Mouse (Mus musculus) layer of hippocampus, postnatal 36 days (tissue): ENCODE results near the gene Itgb1bp1. TPM values are rescaled to one million over a fixed set of nuclear protein-coding genes. Genes with fewer than 3 reads are reported as not detected.

Experiments
- DNase-seq, 2 experiments: peaks; one replicate each; pipeline ENCODE4 v3.0.0; 2022
- total RNA-seq, 2 experiments: library from RNA; stranded (reverse); gene quantifications; 2 replicates each; pipeline ENCODE4 v1.2.3; 2021

The Itgb1bp1 gene
- total RNA-seq, 2 experiments from 2014 or later = 43.5 to 45.3 TPM

- no peak for DNase-seq
Observed at GRCm38 (mm10) chr12:21301324-21301723, 15.2 kb upstream of the Itgb1bp1 start.

GRCm38 (mm10) chr12:21298856-21299255 lies 12.8 kb upstream of the Itgb1bp1 start:
- DNase-seq = no peak

- DNase-seq = no peak
Observed at GRCm38 (mm10) chr12:21289651-21290050, 3.6 kb upstream of the Itgb1bp1 start.

- no peak for DNase-seq
Observed at GRCm38 (mm10) chr12:21288716-21289395, 2.8 kb upstream of the Itgb1bp1 start.

- no peak for DNase-seq
Observed at GRCm38 (mm10) chr12:21286712-21287650, 897 bp upstream of the Itgb1bp1 start.

- DNase-seq = no peak
Observed at GRCm38 (mm10) chr12:21285508-21286242, 409 bp downstream of the Itgb1bp1 start.

- no peak for DNase-seq
Observed at GRCm38 (mm10) chr12:21284761-21285441, 1.2 kb downstream of the Itgb1bp1 start, which contains the start of gene Cpsf3. Gene Cpsf3, plus strand, starts transcription at chr12:21285391.

GRCm38 (mm10) chr12:21277352-21277864 lies 8.7 kb downstream of the Itgb1bp1 start:
- no peak for DNase-seq

- no peak for DNase-seq
Observed at GRCm38 (mm10) chr12:21274446-21274845, 11.6 kb downstream of the Itgb1bp1 start.

- DNase-seq = no peak
Observed at GRCm38 (mm10) chr12:21268083-21268616, 17.9 kb downstream of the Itgb1bp1 start.

- no peak for DNase-seq
Observed at GRCm38 (mm10) chr12:21266784-21267098, 19.3 kb downstream of the Itgb1bp1 start.

- peak; percentile 52 to 61 for DNase-seq
Observed at GRCm38 (mm10) chr12:21265946-21266783, 19.9 kb downstream of the Itgb1bp1 start.

GRCm38 (mm10) chr12:21265501-21265900 lies 20.6 kb downstream of the Itgb1bp1 start:
- no peak for DNase-seq

- no peak for DNase-seq
Observed at GRCm38 (mm10) chr12:21264970-21265369, 21.1 kb downstream of the Itgb1bp1 start.

- DNase-seq = no peak
Observed at GRCm38 (mm10) chr12:21264241-21264640, 21.8 kb downstream of the Itgb1bp1 start.

- DNase-seq = peak; percentile 24 to 42
Observed at GRCm38 (mm10) chr12:21263256-21263655, 22.8 kb downstream of the Itgb1bp1 start.

- DNase-seq = no peak
Observed at GRCm38 (mm10) chr12:21261521-21261920, 24.6 kb downstream of the Itgb1bp1 start.

- DNase-seq = peak in 1 of 2 experiments; percentile 29
Observed at GRCm38 (mm10) chr12:21260494-21261256, 25.4 kb downstream of the Itgb1bp1 start.

GRCm38 (mm10) chr12:21247711-21248392 lies 38.2 kb downstream of the Itgb1bp1 start:
- no peak for DNase-seq
